Mouse (Mus musculus) megakaryocyte-erythroid progenitor cell, adult 5 weeks (primary cell): ENCODE measurements around the gene Drap1. TPM values are rescaled to one million over a fixed set of nuclear protein-coding genes. Genes with fewer than 3 reads are reported as not detected.

Source experiments
- polyA plus RNA-seq: library from polyadenylated mRNA; stranded (reverse); fragments of >175 nt; gene quantifications from 2 replicates; pipeline ENCODE4 v1.2.3, GENCODE M21; 2012

Gene Drap1
- polyA plus RNA-seq = 476 and 605 TPM in 2 replicates

GRCm38 (mm10) chr19:5424782-5425741, at the start of gene Drap1, which contains the start of gene AI837181:
Drap1 (minus strand) TSS chr19:5424979.
AI837181 (plus strand) TSS chr19:5425144.

GRCm38 (mm10) chr19:5473720-5474119, 48.9 kb upstream of the Drap1 start, which contains the start of gene Efemp2:
Efemp2 (plus strand) TSS chr19:5473954.

GRCm38 (mm10) chr19:5468374-5468773, 43.6 kb upstream of the Drap1 start, which contains the start of gene Ctsw:
Ctsw (minus strand) TSS chr19:5468507.

GRCm38 (mm10) chr19:5460465-5460911, 35.7 kb upstream of the Drap1 start, which contains the start of gene Fibp:
Fibp (plus strand) TSS chr19:5460615.

GRCm38 (mm10) chr19:5457746-5458442, 33.1 kb upstream of the Drap1 start, which contains the start of gene Ccdc85b:
Ccdc85b (minus strand) TSS chr19:5457894.

GRCm38 (mm10) chr19:5447515-5448353, 23.0 kb upstream of the Drap1 start, which contains the start of gene Fosl1:
Fosl1 (plus strand) TSS chr19:5447547.

GRCm38 (mm10) chr19:5402293-5402692, 22.5 kb downstream of the Drap1 start, which contains the start of gene Tsga10ip:
Tsga10ip (minus strand) TSS chr19:5402526.

GRCm38 (mm10) chr19:5388588-5389242, 36.1 kb downstream of the Drap1 start, which contains the start of gene Sart1:
Sart1 (minus strand) TSS chr19:5388703.

Other genes with a start within 250 kb of the Drap1 start
- 28.6 and 34.9 TPM in 2 replicates for gene Pacs1, start 151.9 kb downstream of the Drap1 start, polyA plus RNA-seq
- 327 and 332 TPM in 2 replicates for gene Sf3b2, start 129.5 kb downstream of the Drap1 start, polyA plus RNA-seq
- not detected in 2 replicates for gene Gal3st3, start 126.6 kb downstream of the Drap1 start, polyA plus RNA-seq
- not detected in 2 replicates for gene Catsper1, start 89.2 kb downstream of the Drap1 start, polyA plus RNA-seq
- gene Cst6, start 75.4 kb downstream of the Drap1 start, polyA plus RNA-seq = 0.10 and 0.16 TPM in 2 replicates
- 80.0 and 86.0 TPM in 2 replicates for gene Eif1ad, start 58.2 kb downstream of the Drap1 start, polyA plus RNA-seq
- gene Banf1, start 57.8 kb downstream of the Drap1 start, polyA plus RNA-seq = 239 and 280 TPM in 2 replicates
- 170 and 280 TPM in 2 replicates for gene Sart1, start 36.3 kb downstream of the Drap1 start, polyA plus RNA-seq
- gene Tsga10ip, start 22.5 kb downstream of the Drap1 start, polyA plus RNA-seq = 0.61 and 1.2 TPM in 2 replicates
- gene AI837181, start 165 bp upstream of the Drap1 start, polyA plus RNA-seq = 69.9 and 80.4 TPM in 2 replicates
- 24.1 and 26.4 TPM in 2 replicates for gene Fosl1, start 22.6 kb upstream of the Drap1 start, polyA plus RNA-seq
- gene Ccdc85b, start 32.9 kb upstream of the Drap1 start, polyA plus RNA-seq = 11.6 and 13.9 TPM in 2 replicates
- gene Fibp, start 35.6 kb upstream of the Drap1 start, polyA plus RNA-seq = 133 and 139 TPM in 2 replicates
- gene Ctsw, start 43.5 kb upstream of the Drap1 start, polyA plus RNA-seq = 0.66 and 0.91 TPM in 2 replicates
- gene Efemp2, start 49.0 kb upstream of the Drap1 start, polyA plus RNA-seq = 0.29 and 0.65 TPM in 2 replicates
- 35.9 and 39.4 TPM in 2 replicates for gene Mus81, start 63.4 kb upstream of the Drap1 start, polyA plus RNA-seq
- gene Cfl1, start 65.5 kb upstream of the Drap1 start, polyA plus RNA-seq = 937 and 1,300 TPM in 2 replicates
- gene 1700020D05Rik, start 78.8 kb upstream of the Drap1 start, polyA plus RNA-seq = 0.09 and 0.13 TPM in 2 replicates
- 1.4 and 1.8 TPM in 2 replicates for gene Snx32, start 85.6 kb upstream of the Drap1 start, polyA plus RNA-seq
- 0.15 and 0.43 TPM in 2 replicates for gene Ovol1, start 135.7 kb upstream of the Drap1 start, polyA plus RNA-seq
- 13.8 and 24.3 TPM in 2 replicates for gene Ap5b1, start 143.0 kb upstream of the Drap1 start, polyA plus RNA-seq
- 428 and 481 TPM in 2 replicates for gene Rnaseh2c, start 176.9 kb upstream of the Drap1 start, polyA plus RNA-seq
- gene Kat5, start 185.3 kb upstream of the Drap1 start, polyA plus RNA-seq = 72.7 and 88.5 TPM in 2 replicates
- 186 and 217 TPM in 2 replicates for gene Rela, start 212.5 kb upstream of the Drap1 start, polyA plus RNA-seq
- gene Sipa1, start 238.7 kb upstream of the Drap1 start, polyA plus RNA-seq = 234 and 255 TPM in 2 replicates